Mouse (Mus musculus): ENCODE results near the gene Secisbp2l.

DNA sequence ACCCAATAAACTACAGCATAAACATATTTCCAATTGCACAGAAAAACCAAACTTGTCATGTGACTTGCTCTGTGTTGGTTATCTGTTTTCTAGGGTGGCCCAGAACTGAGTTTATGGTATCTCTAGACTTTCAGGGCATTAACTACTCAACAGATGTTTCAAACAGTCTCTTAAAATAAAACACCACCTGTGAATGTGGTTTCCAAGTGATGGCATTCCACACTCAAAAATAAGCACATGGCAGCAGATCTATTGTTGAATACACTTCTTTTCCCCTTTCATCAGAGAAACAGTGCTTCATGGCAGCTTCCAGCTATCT, 46.7 kb downstream of the Secisbp2l start:
- no peak for TF ChIP-seq CTCF (IDR thresholded peaks at IDR 0.05)
- TF ChIP-seq EP300 (IDR thresholded peaks at IDR 0.05), result no peak

All from lung, postnatal 0 days (tissue).